Mouse (Mus musculus): ENCODE data around the gene Abcb8.

- no peak for TF ChIP-seq EP300 (IDR thresholded peaks at IDR 0.05; ENCODE audit: low read depth)
- TF ChIP-seq CTCF (IDR thresholded peaks at IDR 0.05; ENCODE audit: low read depth): no peak
These were observed 40.1 kb upstream of the Abcb8 start for GRCm38 (mm10) chr5:24353327-24353726.
